Mouse (Mus musculus) left cerebral cortex, adult 11 months (tissue): Measurements from ENCODE around the gene Ttc39a.
A peak's percentile ranks its signal among the peaks of the same experiment; 100 is the strongest.

Source experiments
- DNase-seq: peaks from one replicate; pipeline ENCODE4 v3.0.0; 2022; ENCODE audit warnings: low spot score

Gene Ttc39a

DNA sequence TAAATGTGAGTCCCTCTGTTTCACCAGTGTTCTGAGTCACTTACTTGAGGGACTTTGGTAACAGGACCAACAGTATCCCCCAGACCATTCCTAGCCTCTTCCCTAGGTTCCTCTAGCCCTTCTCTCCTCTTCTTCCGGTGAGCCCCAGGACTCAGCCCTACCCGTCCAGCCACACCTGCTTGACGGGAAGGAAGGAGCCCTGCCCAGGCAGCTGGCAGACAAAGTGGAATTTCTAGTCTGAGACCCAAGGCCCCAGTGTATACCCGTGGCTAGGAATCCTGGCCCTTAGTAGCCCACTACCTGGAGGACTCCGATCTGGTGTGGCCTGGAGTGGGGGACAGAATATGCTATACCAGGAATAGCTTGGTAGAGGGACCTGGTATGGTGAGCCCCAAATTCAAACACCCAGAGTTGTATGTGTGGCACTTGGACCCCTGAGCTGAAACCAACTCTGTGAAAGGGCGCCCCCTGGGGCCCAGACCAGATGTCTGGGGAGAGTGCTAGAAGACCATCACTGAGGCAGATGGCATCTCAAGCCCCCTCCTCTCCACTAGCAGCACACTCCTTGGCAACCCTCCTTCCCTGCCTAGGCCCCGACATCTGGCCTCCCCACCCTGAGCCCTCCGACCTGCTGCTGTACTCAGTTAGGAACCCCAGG lies 13.8 kb downstream of the Ttc39a start:
- DNase-seq: no peak

DNA sequence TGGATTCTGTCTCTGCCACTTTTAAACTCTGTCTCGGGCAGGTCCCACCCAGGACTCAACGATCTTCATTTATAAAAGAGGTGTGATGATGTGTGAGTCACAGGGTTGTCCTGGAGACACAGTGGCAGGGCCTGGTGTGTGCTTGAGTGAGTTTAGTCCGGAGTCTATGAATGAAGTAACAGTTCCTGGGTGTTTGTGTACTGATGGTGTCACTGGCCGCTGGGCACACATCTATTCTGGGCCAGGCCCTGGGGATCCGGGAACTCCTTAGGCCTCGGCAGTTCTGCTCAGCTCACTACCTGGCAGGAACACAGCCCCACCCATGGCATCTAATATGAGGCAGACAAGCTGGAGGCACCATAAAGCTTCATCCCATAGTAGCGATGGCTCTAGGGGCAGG lies 15.2 kb downstream of the Ttc39a start:
- no peak for DNase-seq

DNA sequence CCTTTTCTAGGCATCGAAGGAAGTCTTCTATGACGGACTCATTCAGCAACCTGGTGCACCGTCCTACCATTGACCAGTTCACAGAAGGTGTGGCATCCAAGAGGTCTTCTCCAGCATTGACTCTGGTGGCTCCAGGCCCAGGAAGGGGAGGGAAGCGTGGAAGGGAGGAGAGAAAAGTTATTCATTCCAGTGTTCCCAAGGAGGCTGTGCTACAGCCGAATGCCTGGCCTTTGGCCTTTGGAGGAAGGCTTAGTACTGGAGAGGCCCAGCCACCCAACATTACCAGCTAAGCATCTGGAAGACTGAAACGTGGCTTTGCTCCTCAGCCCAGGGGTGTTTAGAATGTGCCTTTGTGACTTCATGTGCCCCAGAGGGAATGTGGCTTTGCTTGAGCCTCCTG lies 16.0 kb downstream of the Ttc39a start:
- DNase-seq: no peak

DNA sequence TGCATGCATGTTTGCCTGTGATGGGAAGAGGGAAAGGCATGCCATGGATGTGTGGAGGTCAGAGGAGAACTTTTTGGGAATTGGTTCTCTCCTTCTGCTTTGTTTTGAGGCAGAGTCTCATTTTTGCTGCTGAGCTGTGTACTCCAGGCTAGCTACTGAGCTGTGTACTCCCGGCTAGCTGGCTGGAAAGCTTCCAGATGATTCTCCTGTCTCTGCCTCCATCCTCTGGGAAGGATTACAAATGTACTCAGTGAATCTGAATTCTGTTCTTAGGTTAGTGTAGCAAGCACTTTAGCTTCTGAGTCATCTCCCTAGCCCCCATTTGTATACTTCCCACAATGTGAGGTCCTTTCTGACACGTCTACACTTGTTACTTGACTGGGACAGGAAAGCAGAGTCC lies 17.0 kb downstream of the Ttc39a start:
- no peak for DNase-seq

DNA sequence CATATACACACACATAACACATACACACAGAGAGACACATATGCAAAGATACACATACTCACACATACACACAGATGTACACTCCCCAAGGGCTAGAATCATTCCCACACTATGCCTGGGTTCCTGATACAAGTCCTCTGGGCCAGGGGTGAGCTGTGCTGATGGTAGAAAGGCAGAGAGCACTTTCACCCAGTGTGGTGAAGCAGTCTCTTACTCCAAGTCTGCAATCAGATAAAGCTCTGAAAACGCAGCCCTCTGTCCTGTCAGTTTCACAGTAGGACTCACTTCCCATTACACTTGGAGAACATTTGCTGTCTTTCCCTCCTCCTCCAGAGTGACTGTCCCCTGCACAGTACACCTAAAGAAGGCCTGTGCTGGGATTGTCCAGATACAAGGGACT lies 20.6 kb downstream of the Ttc39a start:
- DNase-seq: no peak

DNA sequence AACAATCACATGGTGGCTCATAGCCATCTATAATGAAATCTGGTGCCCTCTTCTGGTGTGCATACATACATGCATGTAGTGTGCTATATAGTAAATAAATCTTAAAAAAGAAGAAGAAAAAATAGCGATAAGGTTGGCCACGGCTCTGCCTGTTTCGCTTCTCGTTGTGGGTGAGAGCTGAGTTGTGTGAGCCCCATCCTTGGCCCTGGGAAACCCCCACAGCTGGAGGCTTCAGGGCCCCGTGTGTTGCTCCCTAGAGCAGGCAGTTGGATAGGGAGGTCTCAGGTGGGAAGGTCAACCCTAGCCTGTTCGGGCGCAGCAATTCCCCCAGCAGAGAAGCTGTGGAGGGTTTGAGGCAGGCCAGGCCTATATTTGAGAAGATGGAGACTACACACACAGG lies 23.8 kb downstream of the Ttc39a start:
- DNase-seq: no peak

DNA sequence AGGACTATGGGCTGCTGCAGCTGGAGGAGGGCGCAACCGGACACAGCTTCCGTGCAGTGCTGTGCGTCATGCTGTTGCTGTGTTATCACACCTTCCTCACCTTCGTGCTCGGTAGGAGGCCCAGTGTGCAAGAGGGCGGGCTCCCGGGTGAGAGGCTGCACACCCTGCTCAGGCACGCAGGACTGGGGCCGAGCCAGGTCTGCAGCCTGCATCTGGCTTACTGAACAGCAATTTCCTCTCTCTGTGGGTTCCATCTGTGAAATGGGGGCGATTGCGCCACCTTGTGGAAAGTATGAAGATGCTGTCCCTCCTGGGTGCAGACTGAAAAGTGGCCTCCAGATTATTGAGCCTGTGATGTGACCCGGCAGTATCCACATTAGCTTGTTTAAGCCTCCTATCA lies 24.4 kb downstream of the Ttc39a start:
- no peak for DNase-seq

DNA sequence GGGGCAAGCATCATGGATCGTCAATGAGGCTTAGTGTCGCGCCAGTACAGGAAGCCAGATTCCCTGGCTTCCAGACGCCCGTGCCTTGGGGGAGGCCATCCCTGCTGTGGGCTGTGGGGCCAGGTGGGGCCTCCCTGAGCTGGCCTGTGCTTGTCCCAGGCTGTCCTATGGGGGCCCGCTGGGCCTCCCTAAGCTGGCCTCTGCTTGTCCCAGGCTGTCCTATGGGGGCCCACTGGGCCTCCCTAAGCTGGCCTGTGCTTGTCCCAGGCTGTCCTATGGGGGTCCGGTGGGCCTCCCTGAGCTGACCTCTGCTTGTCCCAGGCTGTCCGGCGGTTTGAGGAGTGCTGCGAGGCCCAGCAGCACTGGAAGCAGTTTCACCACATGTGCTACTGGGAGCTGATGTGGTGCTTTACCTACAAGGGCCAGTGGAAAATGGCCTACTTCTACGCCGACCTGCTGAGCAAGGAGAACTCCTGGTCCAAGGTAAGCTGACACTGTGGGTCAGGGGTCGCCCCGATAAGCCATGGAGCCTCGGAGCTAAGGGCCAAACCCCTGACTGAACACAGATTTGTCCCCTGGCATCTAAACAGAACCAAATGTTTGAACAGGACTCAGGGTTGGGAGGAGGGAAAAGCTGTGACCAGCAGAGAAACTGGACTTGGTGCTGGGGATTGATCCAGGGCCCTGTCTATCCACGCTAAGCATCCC lies 26.4 kb downstream of the Ttc39a start:
- no peak for DNase-seq

DNA sequence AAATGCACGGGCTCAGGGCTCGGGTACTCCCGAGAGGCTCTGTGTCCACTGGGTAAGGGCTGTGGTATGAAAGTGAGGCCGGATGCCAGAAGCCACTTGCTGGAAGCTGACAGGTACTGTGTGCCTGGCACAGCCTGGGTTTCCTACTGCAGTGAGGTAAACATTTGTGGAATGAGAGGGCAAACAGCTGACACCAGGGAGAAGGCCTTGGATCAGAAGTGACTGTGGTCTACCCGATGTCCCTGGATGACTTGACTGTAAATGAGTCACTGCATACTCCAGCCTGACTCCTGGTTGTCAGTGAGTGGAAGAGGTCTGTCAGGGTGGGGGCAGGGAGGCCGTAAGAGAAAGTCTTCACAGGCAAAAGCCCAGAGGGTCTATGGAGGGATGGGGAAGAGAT lies 27.2 kb downstream of the Ttc39a start:
- DNase-seq: no peak

DNA sequence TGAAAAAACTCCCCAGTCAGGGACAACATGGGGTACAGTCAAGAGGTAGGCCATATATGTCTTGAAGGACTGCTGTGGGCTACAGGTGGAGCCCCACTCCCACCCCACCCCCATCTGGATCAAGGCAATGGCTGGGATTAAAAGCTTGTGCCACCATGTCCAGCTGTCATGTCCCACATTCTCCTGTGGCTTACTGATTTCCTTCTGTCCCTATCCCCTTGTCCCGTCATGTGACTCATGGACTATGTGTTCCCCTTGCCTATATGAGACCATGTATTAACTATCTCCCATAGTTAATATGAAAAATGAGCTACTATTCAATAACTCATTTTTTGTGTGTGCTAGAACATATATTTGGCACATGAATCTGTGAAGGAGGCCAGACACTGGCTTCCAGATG lies 27.8 kb downstream of the Ttc39a start:
- DNase-seq: no peak

DNA sequence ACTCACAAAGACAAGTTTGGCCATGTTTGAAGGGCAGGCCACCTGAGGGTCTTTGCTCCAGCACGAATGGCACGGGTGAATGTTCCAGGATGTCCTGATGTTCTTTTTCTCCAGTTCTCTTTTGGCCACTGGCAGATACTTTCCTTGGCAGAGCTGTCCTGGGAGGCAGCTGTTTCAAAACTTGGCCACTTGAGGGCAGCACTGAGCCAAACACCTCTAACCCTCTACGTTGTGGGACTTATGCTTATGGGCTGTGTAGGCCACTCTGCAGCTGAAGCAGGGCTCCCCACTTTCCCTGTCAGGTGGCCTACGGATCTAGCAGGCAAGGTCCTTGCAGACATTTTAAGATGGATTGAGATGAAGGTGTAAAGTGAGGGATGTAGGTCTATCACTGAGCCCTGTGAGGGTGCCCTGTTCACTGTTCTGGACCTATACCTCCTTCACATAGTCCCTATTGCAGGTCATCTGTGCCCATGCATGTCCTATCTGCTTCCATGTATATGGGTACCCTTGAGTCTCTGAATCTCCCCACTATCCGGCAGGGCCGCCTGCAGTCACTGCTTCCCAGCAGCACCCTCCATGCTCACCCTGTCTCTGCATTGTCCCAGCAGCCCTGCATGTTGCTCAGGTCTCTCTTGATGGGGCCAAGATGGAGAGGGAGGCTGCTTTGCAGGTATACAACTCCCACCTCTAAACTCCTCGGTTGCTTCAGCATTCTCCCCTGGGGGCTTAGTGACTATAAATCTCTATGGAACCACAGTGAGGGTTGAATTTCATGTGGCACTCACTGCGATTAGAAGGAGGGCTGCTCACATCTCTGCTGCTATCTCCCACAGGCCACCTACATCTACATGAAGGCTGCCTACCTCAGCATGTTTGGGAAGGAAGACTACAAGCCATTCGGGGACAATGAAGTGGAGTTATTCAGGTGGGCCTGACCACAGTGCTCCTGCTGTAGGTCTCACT lies 31.8 kb downstream of the Ttc39a start:
- peak; percentile 39 for DNase-seq

DNA sequence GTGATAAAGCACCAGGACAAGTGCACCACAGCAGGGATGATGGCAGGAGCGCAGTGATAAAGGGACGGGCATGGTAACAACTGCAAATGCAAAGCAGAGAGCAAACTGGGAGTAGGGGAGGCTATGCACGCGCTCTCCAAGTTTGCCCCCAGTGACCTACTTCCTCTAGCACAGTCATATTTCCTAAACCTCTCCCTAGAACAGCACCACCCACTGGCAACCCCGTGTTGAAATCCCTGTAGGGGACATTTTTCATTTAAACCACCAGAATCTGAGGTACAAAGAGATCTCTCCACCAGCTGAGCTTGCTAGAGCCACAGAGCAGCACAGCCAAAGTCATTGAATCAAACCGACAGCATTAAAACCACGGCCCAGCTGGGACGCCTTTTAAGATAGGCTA lies 32.7 kb downstream of the Ttc39a start:
- no peak for DNase-seq

DNA sequence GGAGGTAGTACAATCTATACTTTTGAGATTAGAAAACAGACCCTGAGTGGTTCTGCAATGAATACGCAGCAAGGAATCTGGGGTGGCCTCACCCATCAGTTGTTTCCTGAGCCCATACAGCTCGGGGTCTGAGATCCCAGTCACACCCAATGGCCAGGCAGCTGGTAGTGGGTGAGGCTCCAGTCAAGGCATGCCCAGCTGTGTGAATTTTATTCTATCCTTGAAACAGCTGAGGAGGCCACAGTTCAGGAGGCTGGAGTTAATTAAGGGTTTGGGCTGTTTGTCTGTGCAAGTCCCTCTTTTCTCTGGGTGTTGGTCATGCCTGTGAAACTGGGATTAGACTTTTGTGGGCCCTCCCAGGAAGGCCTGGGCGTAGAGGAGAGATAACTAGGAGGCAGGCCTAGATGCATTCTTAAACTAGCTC lies 33.4 kb downstream of the Ttc39a start:
- DNase-seq: no peak

DNA sequence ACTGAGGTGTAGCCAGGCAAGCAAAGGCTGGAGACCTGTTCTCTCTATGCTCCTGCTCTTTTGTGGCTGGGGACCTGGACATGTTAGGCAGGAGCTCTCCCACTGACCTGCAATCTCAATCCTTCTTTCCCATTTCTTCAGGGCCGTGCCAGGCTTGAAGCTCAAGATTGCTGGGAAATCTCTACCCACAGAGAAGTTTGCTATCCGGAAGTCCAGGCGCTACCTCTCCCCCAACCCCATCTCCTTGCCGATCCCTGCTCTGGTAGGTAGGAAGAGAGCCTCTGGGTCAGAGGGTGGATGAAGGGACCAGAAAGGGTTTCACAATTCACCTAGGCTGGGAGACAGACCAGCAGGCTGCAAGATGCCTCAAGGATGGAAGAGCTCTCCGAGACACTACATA lies 34.0 kb downstream of the Ttc39a start:
- DNase-seq: no peak

DNA sequence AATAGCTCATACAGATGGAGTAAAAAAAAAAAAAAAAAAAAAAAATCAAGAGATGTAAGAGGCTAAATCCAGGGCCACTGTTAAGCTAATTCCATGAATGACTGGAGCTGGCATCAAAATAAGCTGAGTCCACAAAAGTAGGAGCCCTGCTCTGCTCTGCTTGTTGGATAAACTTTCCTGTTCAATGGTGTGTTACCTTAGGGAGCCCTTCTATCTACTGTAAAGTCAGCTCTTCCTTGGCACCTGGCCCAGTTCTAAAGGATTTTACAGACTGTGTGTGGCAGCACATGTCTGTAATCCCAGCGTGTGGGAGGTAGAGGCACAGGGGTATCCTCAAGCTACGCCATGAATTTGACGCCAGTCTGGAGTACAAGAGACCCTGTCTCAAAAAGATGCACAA lies 34.6 kb downstream of the Ttc39a start:
- no peak for DNase-seq

DNA sequence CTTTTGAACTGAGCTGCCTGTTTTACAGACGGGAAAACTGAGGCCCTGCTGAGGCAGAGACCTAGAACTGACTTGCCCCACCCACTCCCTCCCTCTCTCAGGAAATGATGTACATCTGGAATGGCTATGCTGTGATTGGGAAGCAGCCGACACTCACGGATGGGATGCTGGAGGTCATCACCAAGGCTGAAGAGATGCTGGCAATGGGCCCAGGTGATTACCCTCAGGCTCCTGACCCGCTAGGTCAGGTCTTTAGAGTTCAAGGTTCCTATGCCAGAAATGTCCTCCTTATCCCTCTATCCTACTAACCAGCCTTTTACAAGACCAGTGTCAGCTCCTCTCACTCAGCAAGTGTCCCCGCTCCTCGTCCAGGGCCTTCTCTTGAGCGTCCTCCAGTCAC lies 35.7 kb downstream of the Ttc39a start:
- DNase-seq: no peak

DNA sequence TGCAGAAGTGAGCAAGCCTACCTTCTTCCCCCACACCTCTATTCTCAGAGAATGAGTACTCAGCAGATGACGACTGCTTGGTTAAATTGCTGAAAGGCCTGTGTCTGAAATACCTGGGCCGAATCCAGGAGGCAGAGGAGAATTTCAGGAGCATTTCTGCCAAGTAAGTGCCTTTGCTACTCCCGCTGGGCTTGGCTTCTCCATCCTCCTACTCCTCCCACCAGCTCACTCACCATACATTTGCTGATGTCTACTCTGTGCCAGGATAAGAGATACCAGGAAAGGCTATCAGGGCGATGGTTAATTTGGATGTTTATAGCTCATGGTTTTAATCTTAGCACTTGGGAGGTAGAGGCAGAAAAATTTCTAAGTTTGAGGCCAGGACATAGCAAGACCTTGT lies 36.2 kb downstream of the Ttc39a start:
- no peak for DNase-seq

DNA sequence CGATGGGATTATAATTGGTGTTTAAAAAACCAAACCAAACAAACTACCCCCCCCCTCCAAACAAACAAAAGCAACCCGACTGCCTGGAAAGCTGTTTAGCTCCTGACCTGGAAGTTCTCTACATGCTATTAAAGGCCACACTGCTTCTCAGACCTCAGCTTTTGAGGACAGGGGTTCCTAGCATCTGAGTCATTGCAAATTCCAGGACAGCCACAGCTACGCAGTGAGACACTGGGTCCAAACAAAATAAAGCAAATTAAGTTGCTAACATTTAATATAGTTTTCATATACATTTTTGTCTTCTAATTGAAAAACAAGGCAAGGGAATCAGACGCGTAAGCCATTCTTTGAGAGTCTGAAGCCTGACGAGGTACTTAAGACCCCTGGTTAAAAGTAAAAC lies 38.0 kb downstream of the Ttc39a start:
- no peak for DNase-seq

DNA sequence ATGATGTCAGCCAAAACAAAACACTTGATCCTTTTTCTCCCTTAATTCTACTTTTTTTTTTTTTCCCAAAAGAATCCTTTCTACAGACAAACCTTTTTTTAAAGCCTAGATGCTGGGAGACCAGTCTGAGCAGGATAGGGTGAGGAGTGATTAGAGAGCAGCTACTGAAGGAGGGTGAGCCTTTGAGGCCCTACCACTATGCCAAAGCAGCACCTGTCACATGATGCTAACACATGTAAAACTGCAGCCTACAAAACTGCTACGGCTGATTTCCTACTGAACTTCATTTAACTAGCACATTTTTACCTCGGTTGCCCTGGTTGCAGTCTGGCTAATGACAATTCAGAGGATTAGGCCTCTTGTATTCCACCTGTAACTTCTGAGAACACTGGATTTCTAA lies 38.5 kb downstream of the Ttc39a start:
- DNase-seq: no peak

DNA sequence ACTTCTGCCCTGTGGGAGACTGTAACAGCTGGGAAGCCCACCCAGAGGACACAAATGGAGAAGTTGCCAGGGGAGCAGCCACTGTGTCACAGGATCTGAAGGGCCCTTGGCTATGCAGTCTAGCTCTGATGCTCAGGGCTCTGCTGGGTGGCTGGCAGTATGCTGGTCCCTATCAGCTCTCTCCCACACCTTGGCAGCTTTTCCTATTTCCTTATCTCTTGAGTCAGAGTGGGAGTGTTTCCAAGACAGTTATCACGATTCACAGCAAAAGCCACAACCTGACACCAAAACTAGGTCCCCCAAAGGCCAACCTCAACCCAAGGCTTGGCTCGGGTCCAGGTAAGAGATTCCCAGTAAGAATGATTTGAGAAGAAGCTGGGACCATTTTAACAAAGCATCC lies 39.0 kb downstream of the Ttc39a start:
- DNase-seq: no peak

DNA sequence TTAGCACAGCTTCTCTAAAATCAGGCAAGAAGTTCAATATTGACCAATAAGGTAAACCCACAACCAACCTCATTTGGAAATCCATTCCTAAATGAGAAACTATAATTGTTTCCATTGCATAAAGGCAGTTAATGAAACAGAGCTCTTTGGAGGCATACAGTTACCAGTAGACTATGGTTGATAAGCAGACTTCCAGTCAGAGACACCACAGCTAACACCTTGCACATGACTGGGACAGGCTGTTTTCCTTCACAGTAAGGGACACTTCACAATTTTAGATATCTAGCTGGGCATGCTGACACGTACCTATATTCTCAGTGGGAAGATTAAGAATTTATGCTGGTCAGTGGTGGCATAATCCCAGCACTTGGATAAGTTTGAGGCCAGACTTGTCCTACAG lies 39.5 kb downstream of the Ttc39a start:
- no peak for DNase-seq

DNA sequence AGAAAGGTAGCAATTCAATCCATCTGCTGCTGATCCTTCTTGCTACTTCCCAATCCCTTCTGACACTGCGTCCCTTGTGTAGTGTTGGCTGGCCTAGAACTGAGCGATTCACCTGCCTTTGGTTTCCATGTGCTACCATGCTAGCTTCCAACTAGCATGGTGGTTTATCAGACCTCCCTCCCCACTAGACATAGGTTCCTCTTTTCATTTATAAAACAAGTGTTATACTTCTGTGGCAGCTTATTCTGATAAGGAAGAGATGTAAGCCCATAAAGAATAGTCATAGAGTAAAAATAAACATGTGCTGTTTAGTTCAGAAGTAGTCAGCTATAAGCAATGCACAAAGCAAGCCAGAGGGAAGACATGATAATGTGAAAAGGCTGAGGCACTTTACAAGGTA lies 42.1 kb downstream of the Ttc39a start:
- DNase-seq: no peak

DNA sequence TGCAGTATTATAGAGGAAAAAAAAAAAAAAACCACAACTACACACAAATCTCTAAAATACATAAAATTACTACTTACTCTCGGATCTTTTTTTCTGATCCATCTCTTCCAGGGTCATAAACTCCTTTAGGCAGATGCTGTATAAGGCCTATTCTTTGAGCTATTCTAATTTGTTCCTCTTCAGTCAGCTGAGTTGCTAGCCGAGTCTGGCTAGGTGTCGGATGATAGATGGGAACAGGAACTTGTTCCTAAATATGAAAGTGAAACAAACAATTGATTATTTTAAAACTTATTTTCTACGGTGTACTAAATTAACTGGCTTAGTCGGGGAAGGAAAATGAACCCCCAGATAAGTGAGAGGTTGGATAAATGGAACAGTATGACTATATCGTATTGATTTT lies 50.4 kb downstream of the Ttc39a start:
- no peak for DNase-seq
